Mouse (Mus musculus) liver, embryonic 11.5 days (tissue): ENCODE data around the gene Rnaseh2c. TPM values are rescaled to one million over a fixed set of nuclear protein-coding genes. Genes with fewer than 3 reads are reported as not detected.

Experiments used
- ATAC-seq: fragments of 200-750 bp; cut with Nextera tagmentation; replicated peaks from 2 replicates; pipeline ENCODE4 v1.8.0; 2017; ENCODE audit warnings: moderate number of reproducible peaks, mild to moderate bottlenecking, moderate TSS enrichment, moderate library complexity; ENCODE audit not compliant: low FRiP score
- DNase-seq: peaks from one replicate; pipeline ENCODE4 v3.0.0-alpha.2; 2017; ENCODE audit warnings: low spot score
- H3K27ac ChIP-seq: fragments of 300-500 bp; sonication (generic); 2 replicates; pipeline ENCODE4 v1.5.1; 2014; ENCODE audit warnings: mild to moderate bottlenecking, low read depth, low read length, control low read depth
- H3K27me3 ChIP-seq: fragments of 300-500 bp; sonication (generic); replicated peaks from 2 replicates; pipeline ENCODE4 v1.6.1; 2014; ENCODE audit warnings: low read length, mixed read lengths; ENCODE audit not compliant: control insufficient read depth, insufficient read depth
- H3K36me3 ChIP-seq: fragments of 300-500 bp; sonication (generic); 2 replicates; pipeline ENCODE4 v1.6.1; 2014; ENCODE audit warnings: mild to moderate bottlenecking, low read length, moderate library complexity, mixed read lengths; ENCODE audit not compliant: control insufficient read depth, insufficient read depth
- H3K4me1 ChIP-seq: fragments of 300-500 bp; sonication (generic); replicated peaks from 2 replicates; pipeline ENCODE4 v1.6.1; 2014; ENCODE audit warnings: low read length, mixed read lengths; ENCODE audit not compliant: control insufficient read depth, insufficient read depth
- H3K4me2 ChIP-seq: fragments of 300-500 bp; sonication (generic); 2 replicates; pipeline ENCODE4 v1.6.1; 2014; ENCODE audit warnings: mild to moderate bottlenecking, control low read depth, moderate library complexity
- H3K4me3 ChIP-seq: fragments of 300-500 bp; sonication (generic); 2 replicates; pipeline ENCODE4 v1.5.1; 2014; ENCODE audit warnings: low read depth, low read length, control low read depth
- H3K9ac ChIP-seq: fragments of 300-500 bp; sonication (generic); 2 replicates; pipeline ENCODE4 v1.6.1; 2014; ENCODE audit warnings: low read depth, low read length, control low read depth
- H3K9me3 ChIP-seq: fragments of 300-500 bp; sonication (generic); 2 replicates; pipeline ENCODE4 v1.6.1; 2016; ENCODE audit warnings: low read length, inconsistent platforms, mixed read lengths; ENCODE audit not compliant: control insufficient read depth
- WGBS: fragments of 180-500 bp; shearing (Covaris S2); extraction: QIAGEN DNeasy Blood & Tissue Kit; methylation state at CpG from one replicate; pipeline ENCODE4 v1.1.7; 2014; 5-methylcytosine and 5-hydroxymethylcytosine counted together
- polyA plus RNA-seq: library from polyadenylated mRNA; unstranded; fragments of >200 nt; fragmentation: Nextera tagmentation; extraction: Ambion mirVana; gene quantifications from 2 replicates; pipeline ENCODE4 v1.2.1, GENCODE M21; 2014

Rnaseh2c gene
- polyA plus RNA-seq = 175 and 189 TPM in 2 replicates

DNA sequence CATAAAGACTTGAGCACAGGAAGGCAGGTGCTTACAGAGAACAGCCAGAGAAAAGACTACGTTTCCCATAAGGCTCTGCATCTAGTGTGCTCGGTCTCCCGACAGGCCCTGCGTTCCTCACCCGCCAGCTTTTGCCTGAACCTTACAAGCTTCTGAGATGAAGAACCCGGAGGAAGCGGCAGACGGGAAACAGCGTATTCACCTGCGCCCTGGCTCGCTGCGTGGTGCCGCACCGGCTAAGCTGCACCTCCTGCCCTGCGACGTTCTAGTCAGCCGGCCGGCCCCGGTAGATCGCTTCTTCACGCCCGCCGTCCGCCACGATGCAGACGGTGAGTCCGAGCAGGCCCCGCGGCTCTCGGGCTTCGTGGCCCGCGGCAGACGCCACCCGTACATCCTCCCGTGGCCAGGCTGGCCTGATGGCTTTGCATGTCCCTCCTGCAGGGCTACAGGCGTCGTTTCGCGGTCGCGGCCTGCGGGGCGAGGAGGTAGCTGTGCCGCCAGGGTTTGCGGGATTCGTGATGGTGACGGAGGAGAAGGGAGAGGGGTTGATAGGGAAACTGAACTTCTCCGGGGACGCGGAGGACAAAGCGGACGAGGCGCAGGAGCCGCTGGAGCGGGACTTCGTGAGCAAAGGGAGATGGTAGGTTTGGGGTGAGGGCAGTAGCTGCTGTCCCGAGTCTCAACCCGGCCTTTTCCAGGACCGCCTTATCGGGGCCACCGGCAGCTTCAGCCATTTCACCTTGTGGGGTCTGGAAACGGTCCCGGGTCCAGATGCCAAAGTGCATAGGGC, at the start of gene Rnaseh2c:
TSS of gene Rnaseh2c (plus strand) at position 122 of the 790 bp plus-strand sequence.
- peaks cover 39% of the 10 kb centered on the region for H3K36me3 ChIP-seq
- peak; percentile 78 for DNase-seq
- H3K9ac ChIP-seq = peak within 1 kb of the TSS; percentile 99
- peak within 1 kb of the TSS; percentile 98 for H3K4me2 ChIP-seq
- peak within 1 kb of the TSS; percentile 92 for H3K27ac ChIP-seq
- H3K4me1 ChIP-seq = peaks cover 16% of the 10 kb centered on the region
- no peaks in the 10 kb centered on the region for H3K9me3 ChIP-seq
- ATAC-seq = peak; percentile 88
- WGBS = under 1% methylated on average over 64 of the region's 64 CpGs
- H3K27me3 ChIP-seq = no peaks in the 10 kb centered on the region
- H3K4me3 ChIP-seq = peak within 1 kb of the TSS; percentile 98

DNA sequence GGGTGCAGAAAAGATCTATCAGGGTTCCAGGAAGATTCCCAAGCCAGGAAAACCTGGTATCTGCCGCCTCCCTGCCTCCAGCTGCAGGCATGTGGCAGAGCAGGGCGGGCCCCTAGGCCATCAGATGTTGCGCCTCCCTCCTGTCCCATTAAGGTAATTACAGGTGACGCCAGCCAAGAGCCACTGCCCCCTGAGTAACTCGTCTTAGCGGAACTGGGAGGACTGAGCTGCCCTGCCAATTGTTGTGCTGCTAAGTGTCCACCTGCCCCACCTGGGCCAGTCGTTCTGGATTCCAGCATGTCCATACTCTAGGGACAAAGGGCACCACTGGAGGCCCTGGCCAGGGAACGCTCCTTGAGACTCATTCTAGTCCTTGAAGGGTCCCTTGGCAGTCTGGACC, 47.9 kb upstream of the Rnaseh2c start:
- ATAC-seq = no peak
- WGBS = 58% methylated on average over 8 of the region's 8 CpGs
- DNase-seq = no peak

DNA sequence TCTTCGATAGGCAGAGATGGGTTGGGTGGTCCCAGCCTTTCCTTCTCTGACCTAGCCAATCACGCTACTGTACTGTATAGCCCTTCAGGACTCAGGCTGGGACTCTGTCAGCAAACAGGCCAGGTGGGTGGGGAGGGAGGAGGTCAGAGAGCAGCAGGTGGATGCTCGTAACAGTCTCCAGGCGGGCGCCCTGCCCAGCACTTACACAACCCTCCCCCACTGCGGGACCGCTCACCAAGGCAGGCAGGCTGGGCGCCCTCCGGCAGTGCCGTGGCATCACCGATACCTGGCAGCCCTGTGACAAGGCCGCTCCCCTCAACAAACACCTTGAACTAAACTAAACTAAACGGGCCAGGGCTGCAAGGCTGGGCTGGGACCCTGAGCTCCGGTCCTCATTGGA, 47.5 kb upstream of the Rnaseh2c start:
- H3K4me1 ChIP-seq = 0 out of 2 replicates have a peak, but pooled peaks cover 4% of the 10 kb centered on the region
- no peaks in the 10 kb centered on the region for H3K36me3 ChIP-seq
- DNase-seq (no peak), ATAC-seq (no peak)
- H3K4me2 ChIP-seq = no peak overlapping the region
- H3K27ac ChIP-seq = no peak overlapping the region
- no peak overlapping the region for H3K4me3 ChIP-seq
- 78% methylated on average over 14 of the region's 14 CpGs for WGBS
- H3K27me3 ChIP-seq = peaks cover 45% of the 10 kb centered on the region
- H3K9me3 ChIP-seq = no peaks in the 10 kb centered on the region
- no peak overlapping the region for H3K9ac ChIP-seq

More for the DNA sequence above, 47.9 kb upstream of the Rnaseh2c start:
- Histone ChIP-seq H3K4me1 (0 out of 2 replicates have a peak, but pooled peaks cover 4% of the 10 kb centered on the region), H3K9ac (no peak overlapping the region), H3K36me3 (no peaks in the 10 kb centered on the region), H3K27me3 (peaks cover 41% of the 10 kb centered on the region), H3K4me2 (no peak overlapping the region), H3K9me3 (no peaks in the 10 kb centered on the region), H3K27ac (no peak overlapping the region), H3K4me3 (no peak overlapping the region)

DNA sequence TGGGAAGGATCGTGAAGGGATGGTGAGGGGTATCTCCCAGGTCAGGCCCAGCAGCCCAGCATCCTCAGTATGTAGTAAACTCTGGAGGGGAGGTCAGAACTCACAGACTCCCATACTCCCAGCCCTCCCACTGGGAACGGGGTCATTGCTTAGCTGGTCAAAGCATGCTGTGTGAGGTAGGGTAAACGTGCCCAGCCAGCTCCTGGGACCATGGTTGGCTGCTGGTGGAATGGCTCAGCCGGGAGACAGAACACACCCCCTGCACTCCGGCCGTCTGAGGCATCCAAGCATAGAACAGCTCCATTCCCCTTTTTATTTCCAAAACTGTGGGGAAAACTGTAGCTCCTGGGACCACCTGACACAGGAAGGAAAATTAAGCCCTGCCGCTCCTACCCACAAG, 43.5 kb upstream of the Rnaseh2c start:
- no peaks in the 10 kb centered on the region for H3K9me3 ChIP-seq
- no peak overlapping the region for H3K4me3 ChIP-seq
- no peak overlapping the region for H3K4me2 ChIP-seq
- no peak for ATAC-seq
- WGBS = 55% methylated on average over 7 of the region's 7 CpGs
- peaks cover 14% of the 10 kb centered on the region for H3K4me1 ChIP-seq
- H3K9ac ChIP-seq = no peak overlapping the region
- no peak overlapping the region for H3K27ac ChIP-seq
- H3K36me3 ChIP-seq = no peaks in the 10 kb centered on the region
- peaks cover 81% of the 10 kb centered on the region for H3K27me3 ChIP-seq
- DNase-seq = no peak

DNA sequence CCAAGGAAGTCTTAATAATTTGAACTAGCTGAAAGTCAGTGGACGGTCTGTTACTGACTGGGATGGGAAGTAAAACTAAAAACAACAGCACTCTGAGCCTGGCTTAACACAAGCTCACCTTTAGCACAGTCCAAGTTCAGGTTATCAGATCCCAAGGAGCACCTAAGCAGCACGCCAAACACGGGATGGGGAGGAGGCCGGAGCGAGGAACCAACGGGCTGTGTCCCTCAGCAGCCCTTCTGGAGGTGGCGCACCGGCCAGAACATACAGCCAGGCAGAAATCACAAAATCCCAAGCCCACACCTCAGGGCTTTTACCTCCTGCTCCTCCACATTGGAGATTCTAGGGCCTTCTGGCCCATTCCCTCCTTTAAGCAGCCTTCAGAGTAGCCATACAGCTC, 42.9 kb upstream of the Rnaseh2c start:
- Histone ChIP-seq H3K4me2 (no peak overlapping the region), H3K9ac (no peak overlapping the region), H3K4me1 (peaks cover 14% of the 10 kb centered on the region), H3K9me3 (no peaks in the 10 kb centered on the region), H3K4me3 (no peak overlapping the region), H3K27me3 (peaks cover 85% of the 10 kb centered on the region), H3K36me3 (no peaks in the 10 kb centered on the region), H3K27ac (no peak overlapping the region)
- 55% methylated on average over 8 of the region's 8 CpGs for WGBS
- ATAC-seq = no peak
- no peak for DNase-seq

DNA sequence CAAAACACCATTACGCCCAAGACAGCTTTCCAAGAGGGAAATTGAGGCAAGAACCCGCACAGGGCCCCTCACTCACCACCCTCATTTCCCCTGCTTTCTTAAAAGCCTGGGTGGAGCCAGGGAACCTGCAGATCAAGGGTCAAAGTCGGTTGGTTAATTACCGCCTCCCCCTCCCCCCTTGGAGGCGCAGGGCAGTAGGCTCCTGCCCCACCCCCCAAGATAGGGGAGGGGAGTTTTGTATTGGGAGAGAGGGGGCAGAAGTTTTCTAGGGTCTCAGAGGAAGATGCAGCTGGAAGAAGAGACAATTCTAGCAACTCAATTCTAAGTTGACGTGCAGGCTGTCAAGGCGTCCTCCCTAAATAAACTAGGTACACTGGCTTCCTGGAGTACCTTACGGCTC, 42.4 kb upstream of the Rnaseh2c start:
- Histone ChIP-seq H3K27me3 (peaks cover 89% of the 10 kb centered on the region), H3K4me1 (peaks cover 14% of the 10 kb centered on the region), H3K27ac (no peak overlapping the region), H3K4me3 (no peak overlapping the region), H3K36me3 (no peaks in the 10 kb centered on the region), H3K9ac (no peak overlapping the region), H3K9me3 (no peaks in the 10 kb centered on the region), H3K4me2 (no peak overlapping the region)
- ATAC-seq = no peak
- DNase-seq = no peak
- WGBS = 18% methylated on average over 8 of the region's 8 CpGs

DNA sequence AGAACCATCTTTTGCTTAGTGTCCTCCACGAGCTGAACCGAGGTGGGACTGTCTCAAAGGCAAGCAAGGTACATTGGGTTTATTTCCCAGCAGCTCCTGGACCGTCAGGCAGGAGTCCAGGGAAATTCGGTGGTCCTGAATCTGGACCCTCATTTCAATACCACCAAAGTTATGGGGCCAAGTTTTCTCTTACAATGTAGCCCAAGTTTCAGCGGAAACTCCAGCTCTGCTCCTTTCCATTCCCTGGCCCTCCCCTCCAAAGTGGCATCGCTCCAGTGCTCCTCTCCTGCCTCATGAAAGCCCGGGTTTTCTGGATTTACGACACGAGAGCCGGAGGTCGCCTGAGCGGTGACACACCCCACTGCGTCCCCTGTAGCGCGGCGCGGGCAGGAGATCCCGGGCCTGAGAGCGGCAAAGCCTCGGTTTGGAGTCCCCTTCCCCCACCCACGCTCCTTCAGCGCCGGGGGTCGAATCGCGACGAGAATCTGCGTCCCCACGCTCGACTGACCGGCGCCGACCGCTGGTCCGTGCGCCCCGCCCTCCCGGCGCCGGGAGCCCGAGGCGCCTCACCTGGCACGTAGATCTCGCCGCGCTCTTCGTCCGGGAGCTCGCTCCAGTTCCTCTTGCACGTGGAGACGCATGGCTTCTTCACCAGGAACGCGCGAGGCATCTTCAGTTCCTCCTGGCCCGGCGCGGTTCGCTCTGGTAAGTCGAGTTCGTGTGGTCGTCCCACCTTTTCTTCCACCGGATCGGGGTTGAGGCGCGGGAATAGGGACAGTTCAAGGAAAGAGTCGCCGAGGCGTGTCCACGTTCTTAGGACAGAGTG, 41.8 kb upstream of the Rnaseh2c start:
- H3K4me3 ChIP-seq = peak overlapping the region; percentile 43
- DNase-seq (no peak), ATAC-seq (no peak)
- no peaks in the 10 kb centered on the region for H3K36me3 ChIP-seq
- H3K4me1 ChIP-seq = peaks cover 14% of the 10 kb centered on the region
- H3K27me3 ChIP-seq = peaks cover 95% of the 10 kb centered on the region
- H3K9me3 ChIP-seq = no peaks in the 10 kb centered on the region
- H3K27ac ChIP-seq = no peak overlapping the region
- H3K4me2 ChIP-seq = peak overlapping the region; percentile 71
- no peak overlapping the region for H3K9ac ChIP-seq
- WGBS = 2% methylated on average over 69 of the region's 69 CpGs

DNA sequence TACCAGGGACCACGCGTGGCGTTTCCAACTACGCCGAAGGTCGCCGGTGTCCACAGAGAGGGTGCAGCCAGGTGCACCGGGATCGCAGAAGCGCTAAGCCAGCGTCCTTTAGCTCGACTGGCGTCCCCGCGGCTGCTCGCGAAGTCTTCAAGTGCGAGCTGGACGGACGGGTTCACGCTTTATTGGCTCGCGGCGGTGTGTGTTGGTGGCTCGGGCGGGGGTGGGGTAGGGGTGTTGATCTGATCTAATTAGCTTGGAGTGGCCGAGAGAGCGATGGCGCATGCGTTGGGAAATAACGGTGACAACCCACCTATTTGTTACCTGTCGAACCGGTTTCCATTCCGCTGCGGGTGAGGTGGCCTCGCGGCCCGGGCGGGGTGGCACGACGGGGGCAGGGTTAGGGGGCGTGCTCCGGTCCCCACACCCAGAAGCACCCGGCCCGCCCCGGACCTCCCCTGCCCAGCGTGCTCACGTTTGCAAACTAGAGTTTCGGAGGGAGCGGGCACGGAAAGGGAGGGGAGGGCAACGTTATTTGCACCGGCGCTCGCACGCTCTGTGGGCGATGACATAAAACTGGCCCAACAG, 41.1 kb upstream of the Rnaseh2c start, which contains the start of gene Ovol1:
TSS of gene Ovol1 (minus strand) at position 190 of the 585 bp plus-strand sequence.
- Histone ChIP-seq H3K27me3 (peaks cover 93% of the 10 kb centered on the region), H3K4me1 (peaks cover 14% of the 10 kb centered on the region), H3K9me3 (no peaks in the 10 kb centered on the region), H3K4me3 (peak within 1 kb of the TSS; percentile 43), H3K4me2 (peak within 1 kb of the TSS; percentile 71), H3K9ac (no peak within 1 kb of the TSS), H3K36me3 (no peaks in the 10 kb centered on the region), H3K27ac (no peak within 1 kb of the TSS)
- 1% methylated on average over 57 of the region's 57 CpGs for WGBS
- DNase-seq = no peak
- ATAC-seq = no peak
